Mouse (Mus musculus): ENCODE results near the gene Grsf1. TPM values are rescaled to one million over a fixed set of nuclear protein-coding genes. Genes with fewer than 3 reads are reported as not detected.

Gene Grsf1
- polyA plus RNA-seq, 1 experiment = 67.5 TPM

DNA sequence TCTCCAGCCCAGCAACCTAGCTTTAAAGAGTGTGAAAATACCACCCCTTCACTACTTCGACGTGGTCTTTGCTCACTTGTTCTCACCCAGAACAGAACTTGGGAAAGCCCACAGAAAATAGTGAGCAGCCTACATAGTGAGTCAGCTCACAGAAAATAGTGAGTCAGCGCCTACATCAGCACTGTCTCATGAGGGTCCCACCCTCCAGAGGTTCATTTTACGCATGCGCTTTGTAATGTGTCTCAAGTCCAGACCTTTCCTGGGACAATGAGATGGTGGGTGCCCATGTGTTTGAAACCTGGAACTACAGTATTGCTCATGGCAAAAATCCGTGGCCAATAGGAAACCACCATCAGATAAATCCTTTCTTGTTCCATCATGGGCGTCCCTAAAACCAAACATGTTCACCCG, 12.0 kb upstream of the Grsf1 start:
- TF ChIP-seq CTCF (IDR thresholded peaks at IDR 0.05; ENCODE audit: borderline replicate concordance, extremely low read depth, insufficient read depth, insufficient read length) = no peak
- no peak for TF ChIP-seq POLR2A (IDR thresholded peaks at IDR 0.05; ENCODE audit: borderline replicate concordance, extremely low read depth, insufficient read depth, insufficient read length, poor library complexity, severe bottlenecking)
- no peak for DNase-seq (ENCODE audit: low read depth)

DNA sequence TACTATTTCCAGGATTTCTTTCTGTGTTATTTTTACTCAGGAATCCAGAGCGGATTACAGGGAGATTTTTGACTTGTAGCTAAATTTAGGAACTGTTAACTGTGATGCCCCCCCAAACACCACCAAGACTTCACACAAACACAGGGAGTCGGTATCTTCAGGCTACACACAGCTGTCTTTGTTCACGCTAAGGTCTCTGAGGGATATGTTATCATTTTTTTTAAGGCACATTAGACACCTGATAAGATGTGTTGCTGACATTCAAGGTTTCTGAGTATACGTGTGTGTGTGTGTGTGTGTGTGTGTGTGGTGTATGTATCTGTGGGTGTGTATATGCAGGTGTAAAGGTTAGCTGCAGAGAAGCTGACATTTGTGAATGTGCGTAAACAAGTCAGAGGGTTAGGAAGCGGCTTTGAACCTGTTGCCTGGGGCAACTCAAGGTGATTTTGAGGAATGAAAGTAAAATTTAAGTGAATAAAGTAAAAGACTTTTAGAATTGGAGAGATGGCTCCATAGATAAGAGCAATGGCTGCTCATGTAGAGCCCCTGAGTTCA, 9.9 kb upstream of the Grsf1 start:
- no peak for TF ChIP-seq CTCF (IDR thresholded peaks at IDR 0.05; ENCODE audit: borderline replicate concordance, extremely low read depth, insufficient read depth, insufficient read length)
- TF ChIP-seq POLR2A (IDR thresholded peaks at IDR 0.05; ENCODE audit: borderline replicate concordance, extremely low read depth, insufficient read depth, insufficient read length, poor library complexity, severe bottlenecking) = no peak
- no peak for DNase-seq (ENCODE audit: low read depth)

DNA sequence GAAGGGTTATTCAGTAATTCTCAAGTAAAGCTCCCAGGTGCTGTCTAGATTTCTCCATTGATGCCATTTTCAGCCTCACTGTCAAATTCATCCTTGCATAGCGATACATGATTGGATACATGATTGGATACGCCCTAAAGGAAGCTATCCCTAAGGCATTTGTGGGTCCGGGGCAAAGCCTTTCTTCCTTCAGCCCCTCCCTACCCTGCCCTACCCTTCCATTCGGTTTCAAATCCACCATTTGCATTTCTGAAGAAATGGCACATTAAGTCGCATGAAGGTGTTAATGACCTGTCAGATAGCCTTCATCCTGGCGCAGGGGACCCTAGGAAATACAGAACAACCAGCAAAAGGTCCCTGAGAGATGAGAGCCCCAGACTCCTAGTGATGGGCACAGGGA, 9.3 kb upstream of the Grsf1 start:
- no peak for TF ChIP-seq POLR2A (IDR thresholded peaks at IDR 0.05; ENCODE audit: borderline replicate concordance, extremely low read depth, insufficient read depth, insufficient read length, poor library complexity, severe bottlenecking)
- TF ChIP-seq CTCF (IDR thresholded peaks at IDR 0.05; ENCODE audit: borderline replicate concordance, extremely low read depth, insufficient read depth, insufficient read length) = no peak
- no peak for DNase-seq (ENCODE audit: low read depth)

DNA sequence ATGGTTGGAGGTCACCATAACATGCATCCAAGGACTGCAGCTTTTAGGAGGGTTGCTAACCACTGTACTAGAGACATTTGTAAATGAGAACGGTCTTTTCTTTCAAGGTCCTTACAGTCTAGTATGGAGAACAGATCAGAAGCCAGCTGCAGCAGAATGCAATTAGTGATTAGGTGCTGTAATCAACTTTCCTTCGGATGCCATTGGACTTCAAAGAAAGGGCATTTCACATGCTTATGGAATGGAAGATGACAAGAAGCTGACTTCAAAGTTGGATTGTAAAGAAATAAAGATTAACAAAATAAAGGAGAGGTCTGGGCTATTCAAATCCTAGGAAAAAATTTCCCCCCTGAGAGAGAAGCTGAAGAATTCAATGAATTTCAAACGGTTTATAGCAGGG, 8.3 kb upstream of the Grsf1 start:
- TF ChIP-seq POLR2A (IDR thresholded peaks at IDR 0.05; ENCODE audit: borderline replicate concordance, extremely low read depth, insufficient read depth, insufficient read length, poor library complexity, severe bottlenecking) (no peak), CTCF (IDR thresholded peaks at IDR 0.05; ENCODE audit: borderline replicate concordance, extremely low read depth, insufficient read depth, insufficient read length) (no peak)
- no peak for DNase-seq (ENCODE audit: low read depth)

DNA sequence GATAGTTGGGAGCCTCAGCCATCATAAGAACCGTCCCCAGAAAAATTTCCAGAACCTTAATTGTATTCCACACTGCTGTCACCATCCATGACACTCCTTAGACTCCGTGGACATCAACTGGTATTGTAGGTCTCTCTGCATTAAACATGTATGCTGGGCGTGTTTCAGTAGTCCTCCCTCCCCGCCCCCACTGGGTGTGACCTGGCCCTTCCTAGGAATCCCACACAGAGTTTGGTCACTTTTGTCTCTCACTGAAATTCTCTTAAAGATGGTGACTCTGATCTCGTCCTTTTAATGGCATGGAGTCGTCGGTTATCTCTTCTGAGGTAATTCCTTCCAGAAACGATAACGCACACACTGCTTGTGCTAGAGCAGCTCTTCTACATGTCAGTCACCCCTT, 7.7 kb upstream of the Grsf1 start:
- DNase-seq (ENCODE audit: low read depth) = no peak
- TF ChIP-seq CTCF (IDR thresholded peaks at IDR 0.05; ENCODE audit: borderline replicate concordance, extremely low read depth, insufficient read depth, insufficient read length) (no peak), POLR2A (IDR thresholded peaks at IDR 0.05; ENCODE audit: borderline replicate concordance, extremely low read depth, insufficient read depth, insufficient read length, poor library complexity, severe bottlenecking) (no peak)

DNA sequence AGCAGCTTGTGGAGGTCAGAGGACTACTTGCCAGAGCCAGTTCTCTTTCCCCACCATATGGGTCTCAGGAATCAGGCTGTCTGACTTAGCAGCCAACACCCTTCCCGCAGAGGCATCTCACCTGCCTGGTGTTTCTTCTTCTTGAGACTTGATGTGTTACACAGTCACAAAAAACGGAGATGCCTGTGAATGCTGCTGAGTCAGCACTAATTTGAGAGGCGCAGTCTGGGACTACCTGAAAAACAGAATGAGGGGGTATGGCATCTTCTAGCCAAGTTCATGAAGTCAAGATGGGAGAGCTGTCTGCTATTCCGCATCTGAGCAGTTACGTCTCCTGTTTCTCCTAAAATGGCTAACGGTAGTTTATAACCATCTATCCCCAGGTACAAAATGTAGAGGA, 4.6 kb upstream of the Grsf1 start:
- TF ChIP-seq POLR2A (IDR thresholded peaks at IDR 0.05; ENCODE audit: borderline replicate concordance, extremely low read depth, insufficient read depth, insufficient read length, poor library complexity, severe bottlenecking) = no peak
- TF ChIP-seq CTCF (IDR thresholded peaks at IDR 0.05; ENCODE audit: borderline replicate concordance, extremely low read depth, insufficient read depth, insufficient read length) = no peak
- DNase-seq (ENCODE audit: low read depth) = no peak

DNA sequence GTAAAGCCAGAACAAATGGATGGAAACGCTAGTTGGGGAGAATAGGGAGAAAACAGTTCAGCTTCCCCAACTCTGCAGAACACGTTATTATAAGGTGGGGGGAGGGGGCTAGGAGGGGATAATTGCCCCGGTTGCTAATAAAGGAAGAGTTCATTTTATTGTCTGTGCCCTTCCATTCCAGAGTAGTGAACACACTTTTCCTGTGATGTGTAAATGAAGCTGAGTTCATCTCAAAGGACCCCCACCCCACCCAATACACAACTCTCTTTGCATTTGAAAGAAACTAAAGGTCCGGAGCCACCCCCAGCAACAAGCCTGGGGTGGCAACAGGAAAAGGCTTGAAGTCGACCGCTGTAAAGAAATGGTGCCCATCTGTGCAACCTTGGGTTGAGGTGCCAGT, 3.4 kb upstream of the Grsf1 start:
- no peak for TF ChIP-seq CTCF (IDR thresholded peaks at IDR 0.05; ENCODE audit: borderline replicate concordance, extremely low read depth, insufficient read depth, insufficient read length)
- DNase-seq (ENCODE audit: low read depth) = no peak

DNA sequence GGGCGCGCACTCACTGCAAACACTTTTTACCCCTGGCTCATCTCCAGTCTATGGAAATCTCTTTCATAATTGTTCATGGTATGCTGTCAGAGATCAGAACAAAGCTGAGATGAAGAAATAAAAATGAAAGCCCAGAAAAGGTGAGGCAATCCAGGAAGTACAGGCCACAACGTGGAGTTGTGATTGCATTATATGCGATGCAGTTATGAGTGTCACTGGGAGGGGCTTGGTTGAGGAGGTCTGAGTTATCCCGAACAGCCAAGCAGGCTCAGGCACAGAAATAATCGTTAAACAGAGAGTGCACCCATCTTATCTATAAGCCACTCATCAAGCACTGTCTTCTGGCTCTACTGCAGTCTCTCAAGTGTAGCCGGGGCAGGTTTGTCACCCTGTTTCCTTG, 3.0 kb upstream of the Grsf1 start:
- DNase-seq (ENCODE audit: low read depth) = no peak
- TF ChIP-seq CTCF (IDR thresholded peaks at IDR 0.05; ENCODE audit: borderline replicate concordance, extremely low read depth, insufficient read depth, insufficient read length) (no peak), POLR2A (IDR thresholded peaks at IDR 0.05; ENCODE audit: borderline replicate concordance, extremely low read depth, insufficient read depth, insufficient read length, poor library complexity, severe bottlenecking) (no peak)

DNA sequence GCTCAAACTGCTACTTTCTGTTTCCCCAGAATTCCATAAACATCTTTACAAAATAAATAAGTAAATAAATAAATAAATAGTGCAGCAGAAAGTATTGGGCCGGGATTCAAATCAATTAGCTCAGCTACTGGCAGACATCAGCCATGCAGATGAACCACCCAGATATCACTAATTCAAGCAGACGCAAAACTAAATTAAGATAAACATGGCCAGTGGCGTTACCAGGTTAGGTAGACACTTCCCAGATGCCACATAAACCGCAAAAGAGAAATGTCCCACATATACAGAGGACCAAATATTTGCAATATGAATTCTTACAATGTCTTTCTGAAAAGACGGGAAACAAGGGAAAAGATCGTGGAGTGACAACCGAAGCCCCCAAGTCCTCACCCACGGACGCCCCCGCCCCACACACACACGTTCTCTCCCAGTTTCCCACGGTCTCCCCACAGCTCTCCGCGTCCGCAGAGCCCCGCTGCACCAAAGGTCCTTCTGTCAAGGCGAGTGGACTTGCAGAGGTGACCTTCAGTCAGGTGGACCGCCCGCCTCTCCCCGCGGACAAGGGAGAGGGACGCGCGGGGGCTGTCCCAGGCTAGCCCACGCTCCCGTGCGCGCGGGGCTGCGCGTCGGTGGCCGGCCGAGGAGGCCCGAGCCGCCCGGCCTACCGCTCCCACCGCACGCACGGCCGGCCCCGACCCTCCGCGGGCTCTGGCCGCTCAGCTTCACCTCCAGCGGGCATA, 1.1 kb downstream of the Grsf1 start:
- no peak for TF ChIP-seq CTCF (IDR thresholded peaks at IDR 0.05; ENCODE audit: borderline replicate concordance, extremely low read depth, insufficient read depth, insufficient read length)
- TF ChIP-seq POLR2A (IDR thresholded peaks at IDR 0.05; ENCODE audit: borderline replicate concordance, extremely low read depth, insufficient read depth, insufficient read length, poor library complexity, severe bottlenecking) = no peak
- DNase-seq (ENCODE audit: low read depth) = peak; percentile 35

DNA sequence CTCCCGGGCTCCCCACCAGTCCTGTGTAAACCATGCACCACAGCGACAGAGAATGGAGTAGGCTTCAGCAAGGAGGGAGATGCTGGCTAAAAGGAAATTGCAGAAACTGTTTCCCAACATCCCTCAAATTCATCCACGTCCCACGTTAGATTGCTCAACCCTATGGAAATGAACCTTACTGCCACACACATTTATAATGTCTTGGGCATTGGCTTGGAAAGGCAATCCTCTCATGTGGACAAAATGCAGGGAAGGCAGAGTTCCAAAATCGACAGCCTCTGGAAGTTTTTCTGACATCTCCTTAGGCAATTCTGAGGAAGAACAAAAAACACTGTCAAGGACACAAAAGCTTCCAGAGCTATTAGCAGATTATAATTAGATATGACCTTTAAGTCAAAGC, 12.1 kb downstream of the Grsf1 start:
- TF ChIP-seq POLR2A (IDR thresholded peaks at IDR 0.05; ENCODE audit: borderline replicate concordance, extremely low read depth, insufficient read depth, insufficient read length, poor library complexity, severe bottlenecking) (no peak), CTCF (IDR thresholded peaks at IDR 0.05; ENCODE audit: borderline replicate concordance, extremely low read depth, insufficient read depth, insufficient read length) (no peak)
- no peak for DNase-seq (ENCODE audit: low read depth)

DNA sequence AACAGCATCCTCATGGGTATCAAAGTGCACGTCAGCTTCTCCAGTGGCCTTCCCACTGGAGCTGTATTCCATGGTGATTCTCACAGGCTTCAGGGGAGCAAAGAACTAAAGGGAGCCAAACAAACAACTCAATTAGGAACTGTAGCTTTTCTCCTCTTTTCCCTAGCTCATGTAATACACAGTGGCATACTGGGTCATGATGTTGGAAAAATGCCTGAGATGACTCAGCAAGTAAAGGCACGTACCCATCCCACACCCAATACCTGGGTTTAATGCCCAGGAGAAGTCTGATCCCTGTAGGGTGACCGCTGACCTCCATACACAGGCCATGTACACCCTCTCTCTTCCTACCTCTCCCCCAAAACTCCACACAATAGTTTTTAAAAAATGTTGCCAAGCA, 12.8 kb downstream of the Grsf1 start:
- DNase-seq (ENCODE audit: low read depth) = no peak
- TF ChIP-seq POLR2A (IDR thresholded peaks at IDR 0.05; ENCODE audit: borderline replicate concordance, extremely low read depth, insufficient read depth, insufficient read length, poor library complexity, severe bottlenecking) (no peak), CTCF (IDR thresholded peaks at IDR 0.05; ENCODE audit: borderline replicate concordance, extremely low read depth, insufficient read depth, insufficient read length) (no peak)

DNA sequence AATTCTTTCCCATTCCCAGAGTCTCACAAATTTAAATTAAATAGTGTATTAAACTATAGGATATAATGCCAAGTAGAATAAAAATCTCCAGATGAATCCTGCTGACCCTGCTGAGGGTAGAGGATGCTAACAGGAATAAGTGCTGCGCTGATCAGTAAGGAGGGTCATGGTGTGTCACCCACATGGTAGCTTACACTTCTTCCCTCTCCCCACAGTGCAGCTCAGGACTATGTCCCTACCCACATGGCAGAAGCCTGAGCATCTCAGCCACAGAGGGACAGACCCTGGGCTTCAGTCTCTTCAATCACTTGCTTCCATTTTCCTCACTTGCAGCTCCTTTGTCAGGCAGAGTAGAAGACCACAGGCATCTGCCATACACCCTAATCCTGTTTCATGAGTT, 18.1 kb downstream of the Grsf1 start:
- DNase-seq (ENCODE audit: low read depth) = no peak
- TF ChIP-seq POLR2A (IDR thresholded peaks at IDR 0.05; ENCODE audit: borderline replicate concordance, extremely low read depth, insufficient read depth, insufficient read length, poor library complexity, severe bottlenecking) (no peak), CTCF (IDR thresholded peaks at IDR 0.05; ENCODE audit: borderline replicate concordance, extremely low read depth, insufficient read depth, insufficient read length) (no peak)

Measured in brain, embryonic 14.5 days (tissue).